Mouse (Mus musculus): ENCODE measurements around the gene Agpat1. TPM values are rescaled to one million over a fixed set of nuclear protein-coding genes. Genes with fewer than 3 reads are reported as not detected.

Agpat1 gene
- polyA plus RNA-seq, 1 experiment from 2014 or later, result 56.1 TPM

- Histone ChIP-seq H3K4me2 (ENCODE audit: low read length) (no peak overlapping the region), H3K9me3 (replicated peaks; ENCODE audit: low read length) (no peaks in the 10 kb centered on the region), H3K27ac (no peak overlapping the region), H3K36me3 (ENCODE audit: insufficient read depth, low read length) (peaks cover 40% of the 10 kb centered on the region), H3K9ac (ENCODE audit: low read depth, low read length) (no peak overlapping the region), H3K4me3 (replicated peaks; ENCODE audit: low read depth, low read length) (no peak overlapping the region), H3K4me1 (replicated peaks; ENCODE audit: insufficient read depth, low read length) (no peaks in the 10 kb centered on the region), H3K27me3 (ENCODE audit: insufficient read depth, low read length) (no peaks in the 10 kb centered on the region)
- peak; percentile 88 for TF ChIP-seq CTCF (IDR thresholded peaks at IDR 0.05; ENCODE audit: low read depth)
- 70% methylated on average over 9 of the region's 9 CpGs for WGBS
- DNase-seq (ENCODE audit: low spot score) (peak; percentile 72), ATAC-seq (replicated peaks; ENCODE audit: low FRiP score, low read depth) (no peak)
These were observed 49.8 kb downstream of the Agpat1 start for GRCm38 (mm10) chr17:34653746-34654285.

GRCm38 (mm10) chr17:34654392-34654791 is 50.3 kb downstream of the Agpat1 start:
- TF ChIP-seq CTCF (IDR thresholded peaks at IDR 0.05; ENCODE audit: low read depth), result no peak
- Histone ChIP-seq H3K9me3 (replicated peaks; ENCODE audit: low read length) (no peaks in the 10 kb centered on the region), H3K9ac (ENCODE audit: low read depth, low read length) (no peak overlapping the region), H3K4me1 (replicated peaks; ENCODE audit: insufficient read depth, low read length) (no peaks in the 10 kb centered on the region), H3K27ac (no peak overlapping the region), H3K4me2 (ENCODE audit: low read length) (no peak overlapping the region), H3K36me3 (ENCODE audit: insufficient read depth, low read length) (peaks cover 34% of the 10 kb centered on the region), H3K4me3 (replicated peaks; ENCODE audit: low read depth, low read length) (no peak overlapping the region), H3K27me3 (ENCODE audit: insufficient read depth, low read length) (no peaks in the 10 kb centered on the region)
- DNase-seq (ENCODE audit: low spot score), result no peak
- 86% methylated on average over 13 of the region's 13 CpGs for WGBS
- no peak for ATAC-seq (replicated peaks; ENCODE audit: low FRiP score, low read depth)

- 45% methylated on average over 7 of the region's 7 CpGs for WGBS
- no peak overlapping the region for H3K4me2 ChIP-seq (ENCODE audit: low read length)
- H3K36me3 ChIP-seq (ENCODE audit: insufficient read depth, low read length), result peaks cover 30% of the 10 kb centered on the region
- H3K4me1 ChIP-seq (replicated peaks; ENCODE audit: insufficient read depth, low read length), result 0 out of 2 replicates have a peak, but pooled peaks cover 3% of the 10 kb centered on the region
- TF ChIP-seq CTCF (IDR thresholded peaks at IDR 0.05; ENCODE audit: low read depth), result no peak
- ATAC-seq (replicated peaks; ENCODE audit: low FRiP score, low read depth) (0 out of 2 replicates have a peak, but pooled peaks have one; percentile 1), DNase-seq (ENCODE audit: low spot score) (no peak)
- H3K27me3 ChIP-seq (ENCODE audit: insufficient read depth, low read length), result no peaks in the 10 kb centered on the region; the same call in 1 of the 2 replicates
- H3K9me3 ChIP-seq (replicated peaks; ENCODE audit: low read length), result no peaks in the 10 kb centered on the region
- H3K27ac ChIP-seq, result no peak overlapping the region
- H3K4me3 ChIP-seq (replicated peaks; ENCODE audit: low read depth, low read length), result no peak overlapping the region
- no peak overlapping the region for H3K9ac ChIP-seq (ENCODE audit: low read depth, low read length)
These were observed 51.1 kb downstream of the Agpat1 start for GRCm38 (mm10) chr17:34655160-34655559.

- Histone ChIP-seq H3K9ac (ENCODE audit: low read depth, low read length) (no peak overlapping the region), H3K4me1 (replicated peaks; ENCODE audit: insufficient read depth, low read length) (0 out of 2 replicates have a peak, but pooled peaks cover 7% of the 10 kb centered on the region), H3K27me3 (ENCODE audit: insufficient read depth, low read length) (no peaks in the 10 kb centered on the region; the same call in 1 of the 2 replicates), H3K27ac (no peak overlapping the region), H3K9me3 (replicated peaks; ENCODE audit: low read length) (no peaks in the 10 kb centered on the region), H3K4me3 (replicated peaks; ENCODE audit: low read depth, low read length) (no peak overlapping the region), H3K36me3 (ENCODE audit: insufficient read depth, low read length) (peaks cover 26% of the 10 kb centered on the region), H3K4me2 (ENCODE audit: low read length) (no peak overlapping the region)
- ATAC-seq (replicated peaks; ENCODE audit: low FRiP score, low read depth) (peak; percentile 62), DNase-seq (ENCODE audit: low spot score) (peak; percentile 86)
- 52% methylated on average over 4 of the region's 4 CpGs for WGBS
- TF ChIP-seq CTCF (IDR thresholded peaks at IDR 0.05; ENCODE audit: low read depth), result 0 out of 2 replicates have a peak, but pooled peaks have one; percentile 30
These were observed 51.5 kb downstream of the Agpat1 start for GRCm38 (mm10) chr17:34655581-34655991.

- Histone ChIP-seq H3K9ac (ENCODE audit: low read depth, low read length) (no peak overlapping the region), H3K4me1 (replicated peaks; ENCODE audit: insufficient read depth, low read length) (peaks cover 17% of the 10 kb centered on the region; the same call in 1 of the 2 replicates), H3K36me3 (ENCODE audit: insufficient read depth, low read length) (peaks cover 16% of the 10 kb centered on the region), H3K27ac (no peak overlapping the region), H3K27me3 (ENCODE audit: insufficient read depth, low read length) (no peaks in the 10 kb centered on the region; the same call in 1 of the 2 replicates), H3K4me2 (ENCODE audit: low read length) (no peak overlapping the region), H3K4me3 (replicated peaks; ENCODE audit: low read depth, low read length) (no peak overlapping the region), H3K9me3 (replicated peaks; ENCODE audit: low read length) (no peaks in the 10 kb centered on the region)
- no peak for DNase-seq (ENCODE audit: low spot score)
- no peak for ATAC-seq (replicated peaks; ENCODE audit: low FRiP score, low read depth)
- no peak for TF ChIP-seq CTCF (IDR thresholded peaks at IDR 0.05; ENCODE audit: low read depth)
- WGBS, result 59% methylated on average over 8 of the region's 8 CpGs
These were observed 52.6 kb downstream of the Agpat1 start for GRCm38 (mm10) chr17:34656666-34657065.

GRCm38 (mm10) chr17:34657271-34657670 is 53.2 kb downstream of the Agpat1 start:
- no peaks in the 10 kb centered on the region; the same call in 1 of the 2 replicates for H3K27me3 ChIP-seq (ENCODE audit: insufficient read depth, low read length)
- H3K36me3 ChIP-seq (ENCODE audit: insufficient read depth, low read length), result peaks cover 10% of the 10 kb centered on the region; the same call in 1 of the 2 replicates
- ATAC-seq (replicated peaks; ENCODE audit: low FRiP score, low read depth), result no peak
- DNase-seq (ENCODE audit: low spot score), result no peak
- no peak overlapping the region for H3K9ac ChIP-seq (ENCODE audit: low read depth, low read length)
- no peak overlapping the region for H3K27ac ChIP-seq
- TF ChIP-seq CTCF (IDR thresholded peaks at IDR 0.05; ENCODE audit: low read depth), result no peak
- 22% methylated on average over 2 of the region's 2 CpGs for WGBS
- H3K4me3 ChIP-seq (replicated peaks; ENCODE audit: low read depth, low read length), result no peak overlapping the region
- H3K9me3 ChIP-seq (replicated peaks; ENCODE audit: low read length), result no peaks in the 10 kb centered on the region
- no peak overlapping the region for H3K4me2 ChIP-seq (ENCODE audit: low read length)
- H3K4me1 ChIP-seq (replicated peaks; ENCODE audit: insufficient read depth, low read length), result peaks cover 18% of the 10 kb centered on the region; the same call in 1 of the 2 replicates

All from kidney, postnatal 0 days (tissue).